Mouse (Mus musculus): ENCODE measurements around the gene Lurap1. TPM values are rescaled to one million over a fixed set of nuclear protein-coding genes. Genes with fewer than 3 reads are reported as not detected.

Gene Lurap1
- polyA plus RNA-seq, 1 experiment from 2014 or later: 2.4 TPM

Other genes with a start within 250 kb of the Lurap1 start
- gene Dmbx1, start 211.4 kb downstream of the Lurap1 start, polyA plus RNA-seq (2014; fragmentation: Nextera tagmentation; extraction: Ambion mirVana): 0.14 and 0.27 TPM in 2 replicates
- 0.35 and 0.55 TPM in 2 replicates for gene Faah, start 133.4 kb downstream of the Lurap1 start, polyA plus RNA-seq (2014; fragmentation: Nextera tagmentation; extraction: Ambion mirVana)
- gene Nsun4, start 97.5 kb downstream of the Lurap1 start, polyA plus RNA-seq (2014; fragmentation: Nextera tagmentation; extraction: Ambion mirVana): 16.9 and 20.0 TPM in 2 replicates
- 470 and 488 TPM in 2 replicates for gene Uqcrh, start 76.3 kb downstream of the Lurap1 start, polyA plus RNA-seq (2014; fragmentation: Nextera tagmentation; extraction: Ambion mirVana)
- gene Lrrc41, start 76.1 kb downstream of the Lurap1 start, polyA plus RNA-seq (2014; fragmentation: Nextera tagmentation; extraction: Ambion mirVana): 81.4 and 81.6 TPM in 2 replicates
- gene Rad54l, start 27.6 kb downstream of the Lurap1 start, polyA plus RNA-seq (2014; fragmentation: Nextera tagmentation; extraction: Ambion mirVana): 66.0 and 69.8 TPM in 2 replicates
- 57.0 and 62.4 TPM in 2 replicates for gene Pomgnt1, start 27.5 kb downstream of the Lurap1 start, polyA plus RNA-seq (2014; fragmentation: Nextera tagmentation; extraction: Ambion mirVana)
- gene Tspan1, start 16.3 kb upstream of the Lurap1 start, polyA plus RNA-seq (2014; fragmentation: Nextera tagmentation; extraction: Ambion mirVana): 0.17 TPM in 1 of 2 replicates, not detected in the other
- not detected in 2 replicates for gene 1700042G07Rik, start 22.0 kb upstream of the Lurap1 start, polyA plus RNA-seq (2014; fragmentation: Nextera tagmentation; extraction: Ambion mirVana)
- not detected in 2 replicates for gene Gm49337, start 22.0 kb upstream of the Lurap1 start, polyA plus RNA-seq (2014; fragmentation: Nextera tagmentation; extraction: Ambion mirVana)
- 43.5 and 46.2 TPM in 2 replicates for gene Pik3r3, start 70.3 kb upstream of the Lurap1 start, polyA plus RNA-seq (2014; fragmentation: Nextera tagmentation; extraction: Ambion mirVana)

All from limb, embryonic 11.5 days (tissue).